Mouse (Mus musculus) heart, embryonic 12.5 days (tissue): ENCODE data around the gene Icosl. TPM values are rescaled to one million over a fixed set of nuclear protein-coding genes. Genes with fewer than 3 reads are reported as not detected.
"Not testable (repeated sequence)": the region's sequence is repeated elsewhere in the genome, so short reads cannot be mapped to it uniquely, and the experiment has no call there.

Experiments used
- ATAC-seq: fragments of 200-750 bp; cut with Nextera tagmentation; 2 replicates; pipeline ENCODE4 v1.8.0; 2017; ENCODE audit warnings: moderate TSS enrichment, moderate library complexity; ENCODE audit not compliant: insufficient number of reproducible peaks, low FRiP score
- H3K27ac ChIP-seq: fragments of 300-500 bp; sonication (generic); 2 replicates; pipeline ENCODE4 v1.5.1; 2016; ENCODE audit warnings: mild to moderate bottlenecking, moderate library complexity; ENCODE audit not compliant: poor library complexity, severe bottlenecking
- H3K27me3 ChIP-seq: fragments of 300-500 bp; sonication (generic); replicated peaks from 2 replicates; pipeline ENCODE4 v1.6.1; 2016; ENCODE audit warnings: mild to moderate bottlenecking, moderate library complexity
- H3K36me3 ChIP-seq: fragments of 300-500 bp; sonication (generic); 2 replicates; pipeline ENCODE4 v1.6.1; 2016; ENCODE audit warnings: mild to moderate bottlenecking, moderate library complexity
- H3K4me1 ChIP-seq: fragments of 300-500 bp; sonication (generic); replicated peaks from 2 replicates; pipeline ENCODE4 v1.6.1; 2016; ENCODE audit warnings: mild to moderate bottlenecking
- H3K4me2 ChIP-seq: fragments of 300-500 bp; sonication (generic); 2 replicates; pipeline ENCODE4 v1.6.1; 2016; ENCODE audit warnings: mild to moderate bottlenecking, moderate library complexity
- H3K4me3 ChIP-seq: fragments of 300-500 bp; sonication (generic); 2 replicates; pipeline ENCODE4 v1.5.1; 2016; ENCODE audit warnings: mild to moderate bottlenecking
- H3K9ac ChIP-seq: fragments of 300-500 bp; sonication (generic); 2 replicates; pipeline ENCODE4 v1.6.1; 2016; ENCODE audit warnings: mild to moderate bottlenecking, moderate library complexity
- H3K9me3 ChIP-seq: fragments of 300-500 bp; sonication (generic); replicated peaks from 2 replicates; pipeline ENCODE4 v1.6.1; 2016; ENCODE audit warnings: mild to moderate bottlenecking, moderate library complexity
- WGBS: fragments of 180-500 bp; shearing (Covaris S2); methylation state at CpG from one replicate; pipeline ENCODE4 v1.1.7; 2016; 5-methylcytosine and 5-hydroxymethylcytosine counted together
- polyA plus RNA-seq: library from polyadenylated mRNA; unstranded; fragments of >200 nt; fragmentation: Nextera tagmentation; extraction: Ambion mirVana; gene quantifications from 2 replicates; pipeline ENCODE4 v1.2.1, GENCODE M21; 2016

The Icosl gene
- polyA plus RNA-seq, 1 experiment from 2014 or later = 1.6 TPM

- H3K4me1 ChIP-seq = peaks cover 14% of the 10 kb centered on the region
- ATAC-seq, H3K9ac ChIP-seq, H3K9me3 ChIP-seq, H3K4me2 ChIP-seq, H3K4me3 ChIP-seq, H3K27ac ChIP-seq, H3K36me3 ChIP-seq, H3K27me3 ChIP-seq: not testable (repeated sequence)
- 38% methylated on average over 6 of the region's 6 CpGs for WGBS
Measured at GRCm38 (mm10) chr10:78124137-78124536, 55.0 kb downstream of the Icosl start.

GRCm38 (mm10) chr10:78125061-78125460, 56.0 kb downstream of the Icosl start:
- H3K9me3 ChIP-seq, H3K27ac ChIP-seq, H3K4me3 ChIP-seq, H3K27me3 ChIP-seq, H3K36me3 ChIP-seq, H3K9ac ChIP-seq, H3K4me2 ChIP-seq, ATAC-seq: not testable (repeated sequence)
- H3K4me1 ChIP-seq = peaks cover 14% of the 10 kb centered on the region
- 37% methylated on average over 8 of the region's 8 CpGs for WGBS

- Histone ChIP-seq H3K4me1 (peaks cover 14% of the 10 kb centered on the region), H3K27ac (0 out of 2 replicates have a peak overlapping the region, but pooled peaks have one; percentile 6), H3K4me2 (no peak overlapping the region), H3K4me3 (no peak overlapping the region), H3K9me3 (no peaks in the 10 kb centered on the region), H3K9ac (no peak overlapping the region), H3K27me3 (peaks cover 15% of the 10 kb centered on the region), H3K36me3 (no peaks in the 10 kb centered on the region)
- ATAC-seq = no peak
- 83% methylated on average over 5 of the region's 5 CpGs for WGBS
Measured at GRCm38 (mm10) chr10:78126311-78126710, 57.2 kb downstream of the Icosl start.

GRCm38 (mm10) chr10:78127046-78127870, 58.2 kb downstream of the Icosl start:
- Histone ChIP-seq H3K9me3 (no peaks in the 10 kb centered on the region), H3K4me3 (no peak overlapping the region), H3K36me3 (no peaks in the 10 kb centered on the region), H3K27me3 (peaks cover 15% of the 10 kb centered on the region), H3K4me2 (no peak overlapping the region), H3K4me1 (peaks cover 14% of the 10 kb centered on the region), H3K27ac (no peak overlapping the region), H3K9ac (no peak overlapping the region)
- WGBS = 58% methylated on average over 9 of the region's 9 CpGs
- ATAC-seq = peak; percentile 69

GRCm38 (mm10) chr10:78127931-78128330, 58.8 kb downstream of the Icosl start:
- Histone ChIP-seq H3K9me3 (no peaks in the 10 kb centered on the region), H3K27ac (no peak overlapping the region), H3K4me1 (peaks cover 14% of the 10 kb centered on the region), H3K9ac (no peak overlapping the region), H3K4me3 (no peak overlapping the region), H3K4me2 (no peak overlapping the region), H3K36me3 (no peaks in the 10 kb centered on the region), H3K27me3 (peaks cover 15% of the 10 kb centered on the region)
- no peak for ATAC-seq
- WGBS = 62% methylated on average over 1 of the region's 1 CpGs

GRCm38 (mm10) chr10:78128647-78129046, 59.5 kb downstream of the Icosl start:
- Histone ChIP-seq H3K36me3 (no peaks in the 10 kb centered on the region), H3K9me3 (no peaks in the 10 kb centered on the region), H3K4me3 (no peak overlapping the region), H3K4me1 (peaks cover 14% of the 10 kb centered on the region), H3K9ac (no peak overlapping the region), H3K27ac (no peak overlapping the region), H3K4me2 (no peak overlapping the region), H3K27me3 (peaks cover 15% of the 10 kb centered on the region)
- 70% methylated on average over 2 of the region's 2 CpGs for WGBS
- no peak for ATAC-seq

- ATAC-seq = no peak
- Histone ChIP-seq H3K9me3 (no peaks in the 10 kb centered on the region), H3K4me1 (peaks cover 11% of the 10 kb centered on the region), H3K27me3 (peaks cover 15% of the 10 kb centered on the region), H3K4me2 (no peak overlapping the region), H3K9ac (no peak overlapping the region), H3K4me3 (no peak overlapping the region), H3K36me3 (no peaks in the 10 kb centered on the region), H3K27ac (no peak overlapping the region)
- 32% methylated on average over 11 of the region's 11 CpGs for WGBS
Measured at GRCm38 (mm10) chr10:78129423-78129822, 60.3 kb downstream of the Icosl start.

GRCm38 (mm10) chr10:78129998-78130397, 60.9 kb downstream of the Icosl start:
- H3K4me1 ChIP-seq = peaks cover 11% of the 10 kb centered on the region
- no peak overlapping the region for H3K27ac ChIP-seq
- peaks cover 15% of the 10 kb centered on the region for H3K27me3 ChIP-seq
- H3K9ac ChIP-seq = no peak overlapping the region
- WGBS = 63% methylated on average over 4 of the region's 4 CpGs
- no peak for ATAC-seq
- no peak overlapping the region for H3K4me2 ChIP-seq
- H3K4me3 ChIP-seq = no peak overlapping the region
- H3K9me3 ChIP-seq = no peaks in the 10 kb centered on the region
- H3K36me3 ChIP-seq = no peaks in the 10 kb centered on the region

Other genes starting within 250 kb of the Icosl start
- not detected in 2 replicates for gene Krtap10-4, start 242.2 kb upstream of the Icosl start, polyA plus RNA-seq
- gene Krtap10-10, start 233.4 kb upstream of the Icosl start, polyA plus RNA-seq = not detected in 2 replicates
- gene Gm36176, start 222.5 kb upstream of the Icosl start, polyA plus RNA-seq = not detected in 2 replicates
- gene Gm10318, start 216.4 kb upstream of the Icosl start, polyA plus RNA-seq = not detected in 2 replicates
- gene Gm3285, start 207.3 kb upstream of the Icosl start, polyA plus RNA-seq = not detected in 2 replicates
- gene Lrrc3, start 166.8 kb upstream of the Icosl start, polyA plus RNA-seq = 1.9 and 2.1 TPM in 2 replicates
- gene Trpm2, start 98.7 kb upstream of the Icosl start, polyA plus RNA-seq = 0.19 and 0.32 TPM in 2 replicates
- gene 1810043G02Rik, start 90.8 kb upstream of the Icosl start, polyA plus RNA-seq = 14.8 and 15.6 TPM in 2 replicates
- 220 and 226 TPM in 2 replicates for gene Pfkl, start 59.2 kb upstream of the Icosl start, polyA plus RNA-seq
- gene Dnmt3l, start 27.4 kb upstream of the Icosl start, polyA plus RNA-seq = not detected in 2 replicates
- gene Aire, start 25.7 kb upstream of the Icosl start, polyA plus RNA-seq = 0.42 TPM in 1 of 2 replicates, not detected in the other
- gene D10Jhu81e, start 100.5 kb downstream of the Icosl start, polyA plus RNA-seq = 38.0 and 38.7 TPM in 2 replicates
- gene Pwp2, start 115.8 kb downstream of the Icosl start, polyA plus RNA-seq = 14.1 and 14.2 TPM in 2 replicates
- gene Trappc10, start 175.3 kb downstream of the Icosl start, polyA plus RNA-seq = 14.5 and 16.1 TPM in 2 replicates